Mouse (Mus musculus) ES-Bruce4 (cell line): ENCODE measurements around the gene Ndufc1. TPM values are rescaled to one million over a fixed set of nuclear protein-coding genes. Genes with fewer than 3 reads are reported as not detected.
A peak's percentile ranks its signal among the peaks of the same experiment; 100 is the strongest.

ENCODE experiments used
- H3K27ac ChIP-seq: 2 replicates; pipeline ENCODE4 v1.5.1; 2012; ENCODE audit warnings: low read length, inconsistent platforms; ENCODE audit not compliant: insufficient read depth
- H3K27me3 ChIP-seq: 2 replicates; pipeline ENCODE4 v1.6.1; 2012; ENCODE audit warnings: mild to moderate bottlenecking, low read length, inconsistent platforms; ENCODE audit not compliant: control insufficient read depth, poor library complexity, insufficient read depth, severe bottlenecking
- H3K36me3 ChIP-seq: 2 replicates; pipeline ENCODE4 v1.6.1; 2012; ENCODE audit warnings: inconsistent platforms, mild to moderate bottlenecking, low read length, moderate library complexity; ENCODE audit not compliant: control insufficient read depth, poor library complexity, insufficient read depth, severe bottlenecking
- H3K4me1 ChIP-seq: one replicate; pipeline ENCODE4 v1.8.1; 2011; ENCODE audit warnings: low read length; ENCODE audit not compliant: control insufficient read depth, insufficient read depth
- H3K4me3 ChIP-seq: 2 replicates; pipeline ENCODE4 v1.5.1; 2011; ENCODE audit warnings: low read depth, mild to moderate bottlenecking, low read length
- H3K9ac ChIP-seq: 2 replicates; pipeline ENCODE4 v1.6.1; 2012; ENCODE audit warnings: low read depth, mild to moderate bottlenecking, inconsistent platforms; ENCODE audit not compliant: poor library complexity, severe bottlenecking
- H3K9me3 ChIP-seq: replicated peaks from 2 replicates; pipeline ENCODE4 v1.6.1; 2012; ENCODE audit warnings: mild to moderate bottlenecking, low read length, inconsistent platforms; ENCODE audit not compliant: control insufficient read depth, poor library complexity, insufficient read depth, severe bottlenecking
- CTCF ChIP-seq: IDR thresholded peaks from one replicate; pipeline ENCODE4 v1.8.1; 2011; ENCODE audit warnings: low read depth, low read length
- EP300 ChIP-seq: IDR thresholded peaks from 2 replicates; pipeline ENCODE4 v1.6.1; 2011; ENCODE audit warnings: low read depth, low read length; ENCODE audit not compliant: insufficient read depth
- POLR2A ChIP-seq: IDR thresholded peaks from one replicate; pipeline ENCODE4 v1.8.1; 2011; ENCODE audit warnings: low read length; ENCODE audit not compliant: insufficient read depth
- polyA plus RNA-seq: library from polyadenylated mRNA; stranded (reverse); fragments of >200 nt; gene quantifications from 2 replicates; pipeline ENCODE4 v1.2.4, GENCODE M21; 2011; ENCODE audit warnings: low read depth; ENCODE audit not compliant: missing spikeins, insufficient read depth, insufficient read length

Ndufc1 gene
- polyA plus RNA-seq, 1 experiment = 196 TPM

DNA sequence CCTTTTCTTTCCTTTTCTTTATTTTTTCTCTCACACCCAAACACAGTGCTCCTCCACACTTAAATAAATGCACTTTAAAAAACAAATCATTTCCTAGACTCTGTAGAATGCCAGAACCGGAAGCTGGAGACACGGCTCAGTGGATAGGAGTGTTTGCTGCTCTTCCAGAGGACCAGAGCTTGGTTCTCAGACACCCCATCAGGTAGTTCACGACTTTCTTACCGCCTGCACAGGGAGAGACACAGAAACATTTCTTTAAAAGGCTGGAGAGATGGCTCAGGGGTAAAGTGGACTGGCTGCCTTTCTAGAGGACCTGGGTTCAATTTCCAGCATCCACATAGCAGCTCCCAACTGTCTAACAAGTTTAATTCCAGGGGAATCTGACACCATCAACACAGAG is 9.3 kb downstream of the Ndufc1 start:
- H3K27me3 ChIP-seq = no peaks in the 10 kb centered on the region

GRCm38 (mm10) chr3:51398667-51399066 is 10.1 kb downstream of the Ndufc1 start:
- TF ChIP-seq CTCF = no peak
- TF ChIP-seq EP300 = no peak
- TF ChIP-seq POLR2A = no peak
- no peak overlapping the region for H3K9ac ChIP-seq
- no peak overlapping the region for H3K27ac ChIP-seq
- H3K9me3 ChIP-seq = no peaks in the 10 kb centered on the region
- H3K4me3 ChIP-seq = no peak overlapping the region
- H3K27me3 ChIP-seq = no peaks in the 10 kb centered on the region
- H3K4me1 ChIP-seq = peaks cover 5% of the 10 kb centered on the region
- H3K36me3 ChIP-seq = peaks cover 5% of the 10 kb centered on the region

More for the DNA sequence above, 9.3 kb downstream of the Ndufc1 start:
- Histone ChIP-seq H3K27ac (no peak overlapping the region), H3K9ac (no peak overlapping the region), H3K4me1 (peaks cover 5% of the 10 kb centered on the region), H3K4me3 (no peak overlapping the region), H3K9me3 (no peaks in the 10 kb centered on the region), H3K36me3 (peaks cover 7% of the 10 kb centered on the region)
- TF ChIP-seq EP300 (no peak), CTCF (no peak), POLR2A (no peak)

GRCm38 (mm10) chr3:51397700-51398299 is 11.0 kb downstream of the Ndufc1 start:
- Histone ChIP-seq H3K4me3 (no peak overlapping the region), H3K4me1 (peaks cover 5% of the 10 kb centered on the region), H3K36me3 (no peaks in the 10 kb centered on the region; the same call in 1 of the 2 replicates), H3K27ac (no peak overlapping the region), H3K9me3 (no peaks in the 10 kb centered on the region), H3K27me3 (no peaks in the 10 kb centered on the region), H3K9ac (no peak overlapping the region)
- TF ChIP-seq EP300 = no peak
- no peak for TF ChIP-seq CTCF
- TF ChIP-seq POLR2A = no peak

DNA sequence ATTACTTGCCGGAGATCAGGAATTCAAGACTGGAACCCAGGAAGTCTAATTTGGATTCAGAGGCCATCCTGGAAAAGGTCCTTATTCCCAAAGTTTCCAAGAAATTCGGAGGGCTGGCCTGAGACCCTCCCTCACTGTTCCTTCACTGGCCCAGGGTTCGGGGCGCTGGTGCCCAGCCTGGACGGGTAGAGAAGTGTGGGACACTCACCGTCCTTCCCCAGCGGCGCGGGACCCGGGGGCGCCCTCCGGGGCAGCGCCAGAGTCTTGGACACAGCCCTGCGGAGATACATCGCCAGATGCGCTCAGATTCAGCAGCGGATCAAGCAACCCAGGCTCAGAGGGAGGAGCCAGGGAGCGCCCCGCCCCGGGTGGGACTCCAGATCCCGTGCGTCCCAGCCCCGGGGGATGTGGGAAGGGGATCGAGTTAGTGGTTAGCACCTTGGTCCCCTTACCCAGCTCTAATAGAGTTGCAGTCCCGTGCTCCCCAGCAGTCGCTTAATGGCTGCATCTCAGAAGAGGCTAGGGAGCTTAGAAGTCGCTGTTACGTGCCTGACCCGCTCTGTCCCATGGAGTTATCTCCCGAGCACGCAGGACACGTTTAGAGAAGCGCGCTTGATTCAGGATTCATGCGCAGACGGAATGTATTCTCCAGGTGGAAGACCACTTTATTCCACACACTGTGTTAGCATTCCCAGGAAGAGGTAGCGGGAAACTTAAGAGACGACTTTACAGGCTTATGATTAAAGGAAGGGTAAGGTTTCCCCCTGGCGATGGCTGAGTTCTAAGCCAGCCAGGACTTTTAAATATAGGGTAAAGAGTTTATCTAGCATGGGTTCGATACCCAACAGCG is 12.3 kb downstream of the Ndufc1 start, which contains the start of gene Mgarp:
Mgarp (minus strand) TSS at position 520 of the 850 bp plus-strand sequence.
- TF ChIP-seq POLR2A = peak; percentile 48
- TF ChIP-seq CTCF = no peak
- no peak for TF ChIP-seq EP300
- Histone ChIP-seq H3K36me3 (no peaks in the 10 kb centered on the region), H3K9me3 (no peaks in the 10 kb centered on the region), H3K9ac (peak within 1 kb of the TSS; percentile 48), H3K4me3 (peak within 1 kb of the TSS; percentile 71), H3K4me1 (peaks cover 5% of the 10 kb centered on the region), H3K27ac (no peak within 1 kb of the TSS), H3K27me3 (no peaks in the 10 kb centered on the region)

DNA sequence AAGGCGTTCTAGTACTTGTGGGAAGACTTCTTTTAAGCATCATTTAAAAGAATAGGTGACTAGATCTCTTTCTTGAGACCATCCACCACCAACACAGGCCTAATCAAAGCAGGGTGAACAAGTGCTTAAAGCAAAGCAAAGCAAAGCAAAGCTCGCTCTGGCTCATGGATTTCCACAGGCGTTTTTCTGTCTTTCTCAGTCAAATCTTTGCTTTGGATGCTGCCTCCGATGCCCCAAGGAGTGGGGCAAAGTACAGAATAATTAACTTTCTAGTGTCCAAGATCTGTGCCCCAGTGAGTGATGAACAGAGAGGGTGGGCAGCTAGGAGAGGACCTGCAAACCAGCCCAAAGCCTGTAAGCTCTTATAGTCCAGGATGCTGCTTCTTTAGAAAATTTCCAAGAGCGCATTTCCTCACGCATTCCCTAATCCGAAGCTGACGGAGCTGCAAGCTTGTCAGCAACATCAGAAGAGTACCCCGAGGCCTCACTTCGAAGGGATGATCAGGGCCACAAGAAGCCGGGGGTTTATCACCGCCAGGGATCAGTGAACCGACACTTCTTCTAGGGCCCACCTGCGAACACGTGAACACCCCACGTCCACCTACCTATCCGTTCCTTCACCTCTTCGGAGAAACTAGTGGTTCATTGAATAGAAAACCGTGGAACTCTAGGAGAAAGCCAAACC is 13.2 kb downstream of the Ndufc1 start:
- Histone ChIP-seq H3K9ac (peak overlapping the region; percentile 48), H3K27me3 (no peaks in the 10 kb centered on the region), H3K36me3 (no peaks in the 10 kb centered on the region), H3K27ac (no peak overlapping the region), H3K9me3 (no peaks in the 10 kb centered on the region), H3K4me3 (peak overlapping the region; percentile 54), H3K4me1 (peaks cover 5% of the 10 kb centered on the region)
- TF ChIP-seq CTCF (no peak), EP300 (no peak), POLR2A (no peak)

GRCm38 (mm10) chr3:51394881-51395280 is 13.9 kb downstream of the Ndufc1 start:
- Histone ChIP-seq H3K27ac (no peak overlapping the region), H3K27me3 (no peaks in the 10 kb centered on the region), H3K4me1 (peaks cover 5% of the 10 kb centered on the region), H3K9me3 (no peaks in the 10 kb centered on the region), H3K36me3 (no peaks in the 10 kb centered on the region), H3K4me3 (no peak overlapping the region), H3K9ac (no peak overlapping the region)
- TF ChIP-seq EP300 = no peak
- TF ChIP-seq POLR2A = no peak
- no peak for TF ChIP-seq CTCF
